Mouse (Mus musculus): ENCODE data around the gene Vmn1r4. TPM values are rescaled to one million over a fixed set of nuclear protein-coding genes. Genes with fewer than 3 reads are reported as not detected.

Vmn1r4 gene
- 1.9 TPM for polyA plus RNA-seq (2014; fragmentation: Illumina TruSeq; extraction: RNeasy Lipid Tissue Mini Kit (QIAGEN cat#74804); ENCODE audit: low read depth, low replicate concordance)

GRCm38 (mm10) chr6:56923726-56924707, at the start of gene Vmn1r4, which contains the start of gene Nt5c3:
Vmn1r4 (plus strand) TSS chr6:56924015.
Nt5c3 (minus strand) TSS chr6:56923932.

GRCm38 (mm10) chr6:56969973-56970372, 46.2 kb downstream of the Vmn1r4 start, which contains the start of gene Vmn1r5:
Vmn1r5 (plus strand) TSS chr6:56970273.

GRCm38 (mm10) chr6:56996943-56997342, 73.1 kb downstream of the Vmn1r4 start, which contains the start of gene Vmn1r6:
Vmn1r6 (plus strand) TSS chr6:56997243.

Other genes starting within 250 kb of the Vmn1r4 start
- 47.5 TPM for gene Lsm5, start 219.3 kb upstream of the Vmn1r4 start, polyA plus RNA-seq (2014; fragmentation: Illumina TruSeq; extraction: RNeasy Lipid Tissue Mini Kit (QIAGEN cat#74804); ENCODE audit: low read depth, low replicate concordance)
- 48.1 TPM for gene Avl9, start 209.1 kb upstream of the Vmn1r4 start, polyA plus RNA-seq (2014; fragmentation: Illumina TruSeq; extraction: RNeasy Lipid Tissue Mini Kit (QIAGEN cat#74804); ENCODE audit: low read depth, low replicate concordance)
- gene Kbtbd2, start 126.2 kb upstream of the Vmn1r4 start, polyA plus RNA-seq (2014; fragmentation: Illumina TruSeq; extraction: RNeasy Lipid Tissue Mini Kit (QIAGEN cat#74804); ENCODE audit: low read depth, low replicate concordance): 36.7 TPM
- gene Fkbp9, start 92.0 kb upstream of the Vmn1r4 start, polyA plus RNA-seq (2014; fragmentation: Illumina TruSeq; extraction: RNeasy Lipid Tissue Mini Kit (QIAGEN cat#74804); ENCODE audit: low read depth, low replicate concordance): 64.8 TPM
- gene Nt5c3, start 83 bp upstream of the Vmn1r4 start, polyA plus RNA-seq (2014; fragmentation: Illumina TruSeq; extraction: RNeasy Lipid Tissue Mini Kit (QIAGEN cat#74804); ENCODE audit: low read depth, low replicate concordance): 206 TPM
- gene Vmn1r5, start 46.3 kb downstream of the Vmn1r4 start, polyA plus RNA-seq (2014; fragmentation: Illumina TruSeq; extraction: RNeasy Lipid Tissue Mini Kit (QIAGEN cat#74804); ENCODE audit: low read depth, low replicate concordance): not detected
- gene Vmn1r6, start 73.2 kb downstream of the Vmn1r4 start, polyA plus RNA-seq (2014; fragmentation: Illumina TruSeq; extraction: RNeasy Lipid Tissue Mini Kit (QIAGEN cat#74804); ENCODE audit: low read depth, low replicate concordance): not detected
- gene Vmn1r7, start 101.3 kb downstream of the Vmn1r4 start, polyA plus RNA-seq (2014; fragmentation: Illumina TruSeq; extraction: RNeasy Lipid Tissue Mini Kit (QIAGEN cat#74804); ENCODE audit: low read depth, low replicate concordance): not detected
- not detected for gene Vmn1r8, start 108.3 kb downstream of the Vmn1r4 start, polyA plus RNA-seq (2014; fragmentation: Illumina TruSeq; extraction: RNeasy Lipid Tissue Mini Kit (QIAGEN cat#74804); ENCODE audit: low read depth, low replicate concordance)
- gene Vmn1r9, start 142.8 kb downstream of the Vmn1r4 start, polyA plus RNA-seq (2014; fragmentation: Illumina TruSeq; extraction: RNeasy Lipid Tissue Mini Kit (QIAGEN cat#74804); ENCODE audit: low read depth, low replicate concordance): not detected
- not detected for gene Vmn1r10, start 185.4 kb downstream of the Vmn1r4 start, polyA plus RNA-seq (2014; fragmentation: Illumina TruSeq; extraction: RNeasy Lipid Tissue Mini Kit (QIAGEN cat#74804); ENCODE audit: low read depth, low replicate concordance)
- not detected for gene Vmn1r11, start 209.4 kb downstream of the Vmn1r4 start, polyA plus RNA-seq (2014; fragmentation: Illumina TruSeq; extraction: RNeasy Lipid Tissue Mini Kit (QIAGEN cat#74804); ENCODE audit: low read depth, low replicate concordance)
- gene Vmn1r12, start 232.9 kb downstream of the Vmn1r4 start, polyA plus RNA-seq (2014; fragmentation: Illumina TruSeq; extraction: RNeasy Lipid Tissue Mini Kit (QIAGEN cat#74804); ENCODE audit: low read depth, low replicate concordance): not detected